In genomic region chr14:60984266-60984665, GRCm38 (mm10) we compare ENCODE assay signal across 16 mouse cellular contexts.
DNase-seq lines count a peak whose midpoint lies in the region; ATAC-seq and TF ChIP-seq lines count a peak whose summit lies in the region.
"Had no signal": no experiment of that assay in that cellular context is flagged by ENCODE, and none has a peak within 500 bp of the region (broad histone marks: within the 10 kb centered on the region; RNA-seq: fewer than 3 reads in every experiment).

No protein-coding gene starts in this region.

- no peak for DNase-seq in hindbrain, postnatal 0 days (ENCODE audit: low spot score)
- no peak for DNase-seq in lung, postnatal 14 days
- DNase-seq: cerebellum, adult 8-10 months; gastrocnemius, postnatal 14 days; heart, adult 2 months; layer of hippocampus, postnatal 36 days; left cerebral cortex, postnatal 4 days; lung, adult 2 months; thymus, postnatal 25 days had no signal

- no peaks in the 10 kb centered on the region for H3K9me3 ChIP-seq in hindbrain, embryonic 16.5 days (ENCODE audit: control insufficient read depth, low read length)
- no peaks in the 10 kb centered on the region for H3K9me3 ChIP-seq in hindbrain, postnatal 0 days (ENCODE audit: low read length)
- no peaks in the 10 kb centered on the region for H3K9me3 ChIP-seq in lung, embryonic 15.5 days
- H3K9me3 ChIP-seq in embryonic facial prominence, embryonic 12.5 days = no peaks in the 10 kb centered on the region
- no peaks in the 10 kb centered on the region for H3K9me3 ChIP-seq in forebrain, embryonic 16.5 days (ENCODE audit: control insufficient read depth, low read length)

- H3K27ac ChIP-seq in hindbrain, embryonic 16.5 days (ENCODE audit: low read depth, low read length) = 0 out of 2 replicates have a peak overlapping the region, but pooled peaks have one; percentile 16
- H3K27ac ChIP-seq in hindbrain, postnatal 0 days = no peak overlapping the region
- H3K27ac ChIP-seq in lung, embryonic 15.5 days = peak overlapping the region; percentile 62
- H3K27ac ChIP-seq in embryonic facial prominence, embryonic 12.5 days = 0 out of 2 replicates have a peak overlapping the region, but pooled peaks have one; percentile 17
- H3K27ac ChIP-seq in forebrain, embryonic 16.5 days (ENCODE audit: low read length) = peak overlapping the region; percentile 34
- H3K27ac ChIP-seq: heart, adult 2 months had no signal

- WGBS in hindbrain, embryonic 16.5 days = 63% methylated on average over 6 of the region's 6 CpGs
- 53% methylated on average over 6 of the region's 6 CpGs for WGBS in hindbrain, postnatal 0 days
- WGBS in lung, embryonic 15.5 days = 29% methylated on average over 6 of the region's 6 CpGs
- WGBS in embryonic facial prominence, embryonic 12.5 days = 55% methylated on average over 6 of the region's 6 CpGs
- 53% methylated on average over 6 of the region's 6 CpGs for WGBS in forebrain, embryonic 16.5 days

- H3K4me3 ChIP-seq in hindbrain, embryonic 16.5 days (ENCODE audit: low read length) = no peak overlapping the region
- no peak overlapping the region for H3K4me3 ChIP-seq in hindbrain, postnatal 0 days (ENCODE audit: low read length)
- H3K4me3 ChIP-seq in lung, embryonic 15.5 days = no peak overlapping the region
- no peak overlapping the region for H3K4me3 ChIP-seq in embryonic facial prominence, embryonic 12.5 days
- H3K4me3 ChIP-seq in forebrain, embryonic 16.5 days (replicated peaks; ENCODE audit: low read length) = no peak overlapping the region
- H3K4me3 ChIP-seq: heart, adult 2 months had no signal

- TF ChIP-seq CTCF in hindbrain, postnatal 0 days (IDR thresholded peaks at IDR 0.05; ENCODE audit: low read depth) = no peak

- H3K4me2 ChIP-seq in hindbrain, embryonic 16.5 days (ENCODE audit: low read length) = no peak overlapping the region
- no peak overlapping the region for H3K4me2 ChIP-seq in hindbrain, postnatal 0 days (ENCODE audit: low read depth, low read length)
- H3K4me2 ChIP-seq in lung, embryonic 15.5 days = no peak overlapping the region
- H3K4me2 ChIP-seq in embryonic facial prominence, embryonic 12.5 days (replicated peaks) = no peak overlapping the region
- H3K4me2 ChIP-seq in forebrain, embryonic 16.5 days (ENCODE audit: low read length) = no peak overlapping the region

- no peak for ATAC-seq in hindbrain, embryonic 16.5 days
- ATAC-seq in hindbrain, postnatal 0 days = no peak
- peak; percentile 17; the same call in 1 of the 2 replicates for ATAC-seq in lung, embryonic 15.5 days (ENCODE audit: borderline replicate concordance, extremely low read depth, low FRiP score, low TSS enrichment)
- ATAC-seq in embryonic facial prominence, embryonic 12.5 days (ENCODE audit: insufficient number of reproducible peaks, insufficient read depth, low FRiP score, low TSS enrichment) = no peak
- no peak for ATAC-seq in forebrain, embryonic 16.5 days
- no peak for ATAC-seq in erythroid progenitor cell, adult 5-6 weeks (replicated peaks; ENCODE audit: low FRiP score, poor library complexity, severe bottlenecking)
- ATAC-seq: activated CD4-positive, CD25-positive, alpha-beta regulatory T cell, adult 4 months; Patski had no signal

- no peak overlapping the region for H3K9ac ChIP-seq in hindbrain, embryonic 16.5 days (ENCODE audit: low read depth, low read length)
- H3K9ac ChIP-seq in hindbrain, postnatal 0 days (replicated peaks; ENCODE audit: low read length) = no peak overlapping the region
- H3K9ac ChIP-seq in lung, embryonic 15.5 days = no peak overlapping the region
- no peak overlapping the region for H3K9ac ChIP-seq in embryonic facial prominence, embryonic 12.5 days
- no peak overlapping the region for H3K9ac ChIP-seq in forebrain, embryonic 16.5 days (replicated peaks; ENCODE audit: low read depth, low read length)

- H3K27me3 ChIP-seq in hindbrain, embryonic 16.5 days (replicated peaks; ENCODE audit: control insufficient read depth, insufficient read depth, low read length) = no peaks in the 10 kb centered on the region; the same call in 1 of the 2 replicates
- no peaks in the 10 kb centered on the region for H3K27me3 ChIP-seq in hindbrain, postnatal 0 days (ENCODE audit: insufficient read depth, low read length)
- H3K27me3 ChIP-seq in lung, embryonic 15.5 days = no peaks in the 10 kb centered on the region
- H3K27me3 ChIP-seq in embryonic facial prominence, embryonic 12.5 days = no peaks in the 10 kb centered on the region
- H3K27me3 ChIP-seq in forebrain, embryonic 16.5 days (replicated peaks; ENCODE audit: control insufficient read depth, insufficient read depth, low read length) = no peaks in the 10 kb centered on the region

- H3K4me1 ChIP-seq in hindbrain, embryonic 16.5 days (ENCODE audit: control insufficient read depth, insufficient read depth, low read depth, low read length) = peaks cover 3% of the 10 kb centered on the region; the same call in 1 of the 2 replicates
- peaks cover 11% of the 10 kb centered on the region for H3K4me1 ChIP-seq in hindbrain, postnatal 0 days (ENCODE audit: insufficient read depth, low read length)
- peaks cover 50% of the 10 kb centered on the region for H3K4me1 ChIP-seq in lung, embryonic 15.5 days
- peaks cover 33% of the 10 kb centered on the region for H3K4me1 ChIP-seq in embryonic facial prominence, embryonic 12.5 days
- peaks cover 27% of the 10 kb centered on the region for H3K4me1 ChIP-seq in forebrain, embryonic 16.5 days (replicated peaks; ENCODE audit: control insufficient read depth, insufficient read depth, low read length)

- no peaks in the 10 kb centered on the region for H3K36me3 ChIP-seq in hindbrain, embryonic 16.5 days (ENCODE audit: control insufficient read depth, insufficient read depth, low read length)
- H3K36me3 ChIP-seq in hindbrain, postnatal 0 days (ENCODE audit: insufficient read depth, low read length) = no peaks in the 10 kb centered on the region
- H3K36me3 ChIP-seq in lung, embryonic 15.5 days = no peaks in the 10 kb centered on the region
- H3K36me3 ChIP-seq in embryonic facial prominence, embryonic 12.5 days = no peaks in the 10 kb centered on the region
- no peaks in the 10 kb centered on the region; the same call in 1 of the 2 replicates for H3K36me3 ChIP-seq in forebrain, embryonic 16.5 days (ENCODE audit: control insufficient read depth, insufficient read depth)
